Mouse (Mus musculus) ES-CJ7 (cell line): ENCODE data around the gene Scn4a.
A peak's percentile ranks its signal among the peaks of the same experiment; 100 is the strongest.
"Not testable (repeated sequence)": the region's sequence is repeated elsewhere in the genome, so short reads cannot be mapped to it uniquely, and the experiment has no call there.

Source experiments
- DNase-seq: peaks from one replicate; pipeline ENCODE4 v3.0.0; 2011; ENCODE audit warnings: low read depth, low spot score

Gene Scn4a

DNA sequence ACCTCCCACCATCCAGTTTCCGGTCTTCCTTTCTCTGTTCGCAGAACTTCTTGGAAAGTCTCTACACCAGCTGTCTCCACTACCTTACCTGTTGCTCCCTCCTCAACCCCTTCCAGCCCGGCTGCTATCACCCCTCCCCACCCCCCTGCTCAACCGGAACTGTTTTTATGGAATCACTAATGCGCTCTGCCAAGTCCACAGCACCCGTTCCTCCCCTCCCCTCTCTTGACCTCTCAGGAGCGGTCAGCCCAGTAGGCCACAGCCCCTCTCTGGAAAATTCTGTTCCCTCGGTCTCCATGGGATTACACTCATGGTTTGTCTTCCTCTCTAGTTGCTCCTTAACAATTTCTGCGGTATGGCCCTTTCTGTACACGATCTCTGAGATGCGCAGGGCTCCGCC, at the start of gene Scn4a:
Gene Scn4a (minus strand): TSS at position 101 of the 400 bp plus-strand sequence.
- no peak for DNase-seq

DNA sequence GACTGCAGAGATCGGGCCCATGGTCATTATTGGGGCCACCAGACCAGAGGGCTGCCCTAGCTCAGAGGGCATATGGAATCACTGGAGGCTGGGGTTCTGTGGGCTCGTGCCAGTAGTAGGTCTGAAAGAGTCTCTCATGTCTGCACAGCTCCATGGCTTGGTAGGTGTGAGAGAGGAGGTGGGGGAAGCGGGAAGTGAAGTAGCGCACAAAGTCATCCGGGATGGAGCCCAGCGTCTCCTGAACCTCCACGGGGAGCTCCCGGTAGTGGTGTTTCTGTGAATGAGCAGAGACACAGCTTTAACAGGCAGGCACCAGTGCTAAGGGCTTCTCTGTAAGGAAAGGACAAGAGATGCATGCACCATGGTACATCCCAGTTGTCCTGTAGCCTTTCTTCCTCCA, 45.4 kb upstream of the Scn4a start:
- no peak for DNase-seq

DNA sequence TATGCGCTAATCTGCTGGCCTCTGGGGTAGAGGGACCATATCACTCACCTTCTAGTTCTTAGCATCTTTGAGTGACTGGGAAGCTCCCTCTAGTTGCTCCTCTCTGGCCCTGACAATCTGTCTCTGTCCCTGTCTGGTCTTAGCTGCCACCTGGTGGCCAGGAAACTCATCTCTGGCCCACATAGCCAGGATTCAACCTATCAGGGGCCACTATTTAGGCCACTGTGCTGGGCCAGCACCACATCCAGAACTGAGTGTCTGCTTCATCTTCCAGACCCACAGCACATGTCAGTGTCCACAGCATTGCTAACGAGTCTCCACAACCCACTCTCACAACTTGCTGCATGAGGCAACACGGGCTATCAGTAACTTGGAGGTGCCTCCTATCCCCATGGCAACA, 44.6 kb upstream of the Scn4a start:
- peak; percentile 42 for DNase-seq

DNA sequence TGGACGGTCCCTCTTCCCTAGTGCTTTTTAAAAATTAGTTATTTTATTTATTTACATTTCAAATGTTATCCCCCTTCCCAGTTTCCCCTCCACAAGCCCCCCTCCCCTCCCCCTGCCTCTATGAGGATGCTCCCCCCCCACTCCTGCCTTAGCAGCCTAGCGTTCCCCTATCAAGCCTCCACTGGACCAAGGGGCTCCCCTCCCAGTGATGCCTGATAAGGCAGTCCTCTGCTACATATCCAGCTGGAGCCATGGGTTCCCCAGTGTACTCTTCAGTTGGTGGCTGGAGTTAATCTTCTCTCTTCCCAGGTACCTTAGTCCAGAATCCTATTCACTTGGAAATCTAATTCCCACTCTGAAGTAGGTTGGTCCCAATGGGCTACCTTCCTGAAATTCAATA, 41.0 kb upstream of the Scn4a start:
- not testable (repeated sequence) for DNase-seq

DNA sequence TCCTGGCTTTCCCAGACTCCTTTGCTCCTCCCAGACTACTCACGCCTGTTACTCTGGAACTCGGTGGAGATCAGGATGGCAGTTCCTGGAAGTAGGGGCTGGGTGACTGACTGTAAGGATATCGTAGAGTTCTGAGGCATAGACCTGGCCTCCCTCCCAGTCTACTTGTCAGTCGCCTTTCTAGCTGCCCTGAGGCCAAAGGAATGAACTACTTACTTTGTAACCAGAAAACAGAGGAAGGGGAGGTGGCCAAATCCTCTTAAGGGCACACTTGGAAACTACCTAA, 40.2 kb upstream of the Scn4a start:
- peak; percentile 33 for DNase-seq

DNA sequence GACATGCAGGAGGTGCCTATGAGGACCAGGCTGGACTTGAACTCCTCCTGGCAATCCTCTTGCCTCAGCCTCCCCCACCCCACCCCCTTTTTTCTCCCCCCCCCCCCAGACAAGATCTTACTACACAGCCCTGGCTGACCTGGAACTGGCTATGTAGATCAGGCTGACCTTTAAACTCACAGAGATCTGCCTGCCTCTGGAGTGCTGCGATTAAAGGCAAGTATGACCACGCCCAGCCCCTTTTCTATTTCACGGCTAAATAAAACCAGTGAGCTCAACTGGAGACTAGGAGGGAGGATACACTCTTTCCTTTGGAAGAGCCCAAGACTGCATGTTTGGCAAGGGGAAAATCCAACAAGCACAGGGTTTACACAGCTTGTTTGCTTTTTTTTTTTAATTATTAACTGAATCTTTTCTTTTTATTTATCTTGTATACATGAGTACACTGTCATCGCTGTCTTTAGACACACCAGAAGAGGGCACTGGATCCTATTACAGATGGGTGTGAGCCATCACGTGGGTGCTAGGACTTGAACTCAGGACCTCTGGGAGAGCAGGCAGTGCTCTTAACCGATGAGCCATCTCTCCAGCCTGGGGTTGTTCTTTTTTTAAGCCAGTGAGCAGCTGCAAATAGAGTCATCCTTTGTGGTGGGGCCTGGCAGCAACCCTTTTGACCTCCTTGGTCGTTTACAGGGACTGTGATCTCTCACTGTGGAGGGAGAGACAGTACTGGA, 39.7 kb upstream of the Scn4a start:
- DNase-seq, result peak; percentile 79

DNA sequence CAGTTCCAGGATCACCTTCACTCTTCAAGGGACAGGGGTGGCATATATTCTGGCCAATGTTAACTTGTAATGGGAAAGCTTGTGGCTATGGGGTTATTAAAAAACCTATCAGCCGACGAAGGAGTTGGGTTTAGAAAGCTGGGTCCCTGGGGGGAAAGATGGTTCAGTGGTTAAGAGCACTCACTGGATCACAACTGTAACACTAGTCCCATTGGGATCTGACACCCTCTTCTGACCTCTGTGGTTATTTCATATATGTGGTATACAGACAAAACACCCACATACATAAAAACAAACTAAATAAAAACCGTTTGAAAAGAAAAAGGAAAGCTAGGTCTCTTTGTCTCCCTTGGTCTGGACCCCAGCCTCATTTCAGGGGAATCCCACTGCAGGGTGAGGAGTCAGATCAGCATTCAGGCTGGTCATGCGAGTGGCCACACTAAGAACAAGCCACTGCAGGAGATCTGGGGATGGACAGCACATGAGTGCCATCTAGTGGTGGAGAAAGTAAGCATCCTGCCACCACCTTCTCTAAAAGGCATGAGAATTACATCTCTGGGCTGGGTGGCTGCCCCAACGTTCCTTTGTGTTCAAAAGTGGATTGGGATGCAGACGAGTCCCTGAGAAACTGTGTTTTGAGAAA, 38.6 kb upstream of the Scn4a start:
- DNase-seq, result peak; percentile 84

DNA sequence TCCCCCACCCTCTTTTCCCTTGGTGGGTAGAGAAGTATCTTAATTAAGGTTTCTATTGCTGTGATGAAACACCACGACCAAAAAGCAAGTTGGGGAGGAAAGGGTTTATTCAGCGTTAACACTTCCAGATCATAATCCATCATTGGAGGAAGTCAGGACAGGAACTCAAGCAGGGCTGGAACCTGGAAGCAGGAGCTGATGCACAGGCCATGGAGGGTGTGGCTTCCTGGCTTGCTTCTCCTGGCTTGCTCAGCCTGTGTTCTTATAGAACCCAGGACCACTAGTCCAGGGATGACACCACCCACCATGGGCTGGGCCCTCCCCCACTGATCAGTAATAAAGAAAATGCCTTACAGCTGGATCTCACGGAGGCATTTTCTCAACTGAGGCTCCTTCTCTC, 37.7 kb upstream of the Scn4a start:
- DNase-seq, result no peak

DNA sequence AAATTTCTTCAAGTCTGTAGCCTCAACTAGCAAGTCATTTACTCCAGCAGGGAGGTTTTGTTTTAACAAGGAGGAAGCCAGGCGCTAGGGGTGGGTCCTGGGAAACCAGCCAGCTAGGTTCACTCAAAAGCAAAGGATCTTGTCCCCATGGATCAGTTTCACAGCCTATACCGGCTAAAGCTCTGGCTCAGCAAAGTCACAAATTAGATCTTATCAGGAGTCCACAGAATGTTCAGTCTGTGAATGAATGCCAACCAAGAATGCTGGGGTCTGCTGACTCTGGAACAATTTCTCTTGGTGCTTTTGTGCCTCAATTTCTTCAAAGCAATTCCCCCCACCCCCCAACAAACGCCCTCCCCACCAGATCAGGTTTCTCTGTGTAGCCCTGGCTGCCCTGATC, 36.5 kb upstream of the Scn4a start:
- no peak for DNase-seq

DNA sequence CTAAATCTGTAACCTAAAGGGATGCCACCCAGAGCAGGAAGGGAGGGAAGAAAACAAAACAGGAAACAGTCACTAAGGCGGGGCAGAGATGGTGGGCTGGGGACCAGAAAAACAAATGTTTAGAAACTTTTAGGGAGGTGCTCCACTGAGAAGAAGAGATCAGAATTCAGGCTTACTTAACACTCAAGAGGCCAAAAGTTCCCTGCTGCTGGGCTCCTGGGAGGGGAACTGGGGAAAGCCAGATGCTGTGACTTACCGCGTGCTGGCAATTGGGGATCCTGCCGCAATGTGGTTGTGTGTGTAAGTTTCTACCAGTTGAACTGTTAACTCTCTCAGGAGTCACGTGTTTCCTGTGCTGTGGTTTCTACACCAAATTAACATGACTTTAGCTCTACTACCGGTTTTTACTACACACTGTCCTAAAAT, 34.7 kb upstream of the Scn4a start, which contains the start of gene Icam2:
Gene Icam2 (minus strand): TSS at position 285 of the 426 bp plus-strand sequence.
- no peak for DNase-seq

DNA sequence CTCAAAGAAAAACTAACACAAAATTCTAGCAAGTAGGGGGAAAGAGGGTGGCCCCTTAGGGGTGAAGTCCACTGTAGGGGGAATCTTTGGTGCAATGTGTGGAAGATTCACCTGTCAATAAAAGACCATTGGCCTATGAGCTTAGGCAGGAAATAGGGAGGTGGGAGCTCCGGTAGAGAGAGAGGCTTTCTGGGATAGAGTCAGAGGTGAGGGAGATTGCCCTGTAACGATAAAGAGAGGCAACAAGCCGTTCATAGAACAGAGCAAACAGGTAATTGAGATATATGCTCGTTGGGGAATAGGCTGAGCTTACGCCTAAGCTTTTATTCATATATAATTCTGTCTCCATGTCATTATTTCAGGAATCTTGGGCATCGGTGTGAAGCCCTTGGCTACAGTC, 33.9 kb upstream of the Scn4a start:
- DNase-seq, result no peak

DNA sequence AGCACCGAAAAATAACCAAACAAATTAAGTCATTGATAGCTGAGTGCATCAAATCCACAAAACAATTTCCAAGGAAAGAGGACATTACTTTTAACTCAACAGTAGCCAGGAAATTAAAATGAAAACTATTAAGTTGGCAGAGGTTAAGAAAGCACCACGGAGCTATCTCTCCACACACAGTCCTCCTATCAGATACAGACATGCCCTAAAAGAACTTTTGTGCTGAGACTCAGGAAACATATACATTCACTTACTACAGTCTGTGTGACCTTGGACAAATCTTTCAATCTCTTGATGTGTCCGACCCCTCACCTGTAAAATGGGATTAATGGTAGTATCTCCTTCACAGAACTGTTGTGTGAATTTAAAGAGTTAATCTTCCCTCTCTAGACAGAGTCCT, 33.3 kb upstream of the Scn4a start:
- no peak for DNase-seq

DNA sequence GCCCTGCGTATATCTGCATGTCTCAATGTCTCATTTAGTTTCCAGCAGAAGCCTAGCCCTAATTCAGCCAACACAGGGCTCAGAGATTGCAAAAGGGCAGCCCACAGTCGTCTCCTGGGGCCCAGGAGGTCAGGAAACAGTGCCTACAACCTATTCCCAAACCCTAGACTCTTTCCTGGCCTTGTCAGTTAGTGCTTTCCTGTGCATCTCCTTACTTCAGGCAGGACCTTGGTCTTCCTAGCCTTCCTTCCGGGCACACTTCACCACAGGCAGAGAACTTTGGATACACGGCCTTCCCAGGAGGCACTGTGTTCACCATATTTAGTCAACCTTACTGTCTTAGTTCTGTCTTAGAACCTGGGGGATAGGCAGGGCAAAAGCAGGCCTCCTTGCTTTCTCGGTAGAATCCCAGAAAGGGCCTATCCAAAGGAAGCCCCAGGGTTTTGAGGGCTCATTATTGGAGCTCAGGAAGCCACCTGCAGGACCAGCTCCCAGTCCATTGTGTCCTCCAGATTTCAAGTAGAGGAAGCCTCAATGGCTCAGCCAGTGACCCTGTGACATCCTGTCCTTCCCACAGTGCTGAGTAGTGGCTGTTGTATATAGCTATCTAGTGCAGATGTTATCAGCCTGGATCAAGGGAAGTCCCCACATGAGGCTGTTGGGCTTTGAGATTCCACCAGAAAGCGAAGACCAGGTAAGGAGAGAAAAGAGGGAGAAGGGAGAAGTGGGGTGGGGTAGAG, 30.1 kb upstream of the Scn4a start:
- no peak for DNase-seq

DNA sequence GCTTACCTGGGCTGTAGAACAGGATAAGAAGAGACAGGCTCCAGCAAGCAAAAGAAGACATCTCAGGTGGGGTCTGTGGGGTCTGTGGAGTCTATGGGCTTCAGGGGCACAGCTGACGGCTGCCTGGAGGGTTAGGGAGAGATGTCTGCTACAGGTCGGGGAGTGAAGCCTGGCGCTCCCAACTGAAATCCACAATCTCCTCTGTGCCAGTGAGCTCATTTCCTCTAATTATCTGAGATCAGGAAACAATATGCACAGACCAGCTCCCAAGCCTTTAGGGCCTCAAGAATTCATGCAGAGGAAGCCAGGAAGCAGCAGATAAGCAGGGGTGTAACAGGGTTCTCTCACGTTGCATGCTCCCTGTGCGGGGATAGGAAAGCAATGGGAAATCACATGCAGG, 29.3 kb upstream of the Scn4a start:
- no peak for DNase-seq

DNA sequence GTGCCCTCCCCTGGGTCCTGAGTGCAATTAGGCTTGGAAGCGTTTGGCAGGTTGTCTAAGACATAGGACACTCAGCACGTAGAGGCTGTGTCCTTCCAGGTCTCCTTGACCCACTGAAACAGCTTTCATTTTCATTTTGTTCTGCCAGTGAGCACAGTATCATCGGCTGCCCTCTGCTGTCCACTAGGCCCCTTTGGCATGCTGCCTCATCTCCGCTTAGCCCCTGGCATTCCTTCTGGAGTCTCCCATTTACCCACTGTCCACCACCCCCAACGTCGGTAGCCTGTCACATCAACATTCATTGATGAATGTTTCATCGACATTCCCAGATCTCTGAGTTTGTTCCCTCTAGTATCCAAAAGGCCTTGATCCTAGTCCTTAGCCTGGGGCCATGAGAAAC, 28.8 kb upstream of the Scn4a start:
- DNase-seq, result no peak

DNA sequence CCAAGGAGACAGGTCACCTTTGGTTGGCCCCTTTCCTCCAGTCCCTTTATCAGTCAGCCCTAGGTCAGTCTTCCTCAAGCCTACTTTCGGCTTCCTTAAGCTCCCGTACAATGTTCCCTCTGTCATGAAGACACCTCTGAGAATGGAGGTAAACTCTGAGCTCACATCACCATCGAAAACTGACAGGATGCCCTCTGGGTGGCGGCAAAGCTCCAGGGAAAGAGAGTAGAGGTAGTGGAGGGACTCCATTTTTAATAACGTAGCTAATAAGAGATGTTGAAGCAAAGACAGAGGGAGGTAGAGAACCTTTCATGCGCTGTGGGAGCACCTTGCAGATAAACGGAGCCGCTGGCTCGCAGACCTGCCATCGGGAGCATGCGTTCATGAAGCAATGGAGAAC, 27.9 kb upstream of the Scn4a start:
- DNase-seq, result no peak

DNA sequence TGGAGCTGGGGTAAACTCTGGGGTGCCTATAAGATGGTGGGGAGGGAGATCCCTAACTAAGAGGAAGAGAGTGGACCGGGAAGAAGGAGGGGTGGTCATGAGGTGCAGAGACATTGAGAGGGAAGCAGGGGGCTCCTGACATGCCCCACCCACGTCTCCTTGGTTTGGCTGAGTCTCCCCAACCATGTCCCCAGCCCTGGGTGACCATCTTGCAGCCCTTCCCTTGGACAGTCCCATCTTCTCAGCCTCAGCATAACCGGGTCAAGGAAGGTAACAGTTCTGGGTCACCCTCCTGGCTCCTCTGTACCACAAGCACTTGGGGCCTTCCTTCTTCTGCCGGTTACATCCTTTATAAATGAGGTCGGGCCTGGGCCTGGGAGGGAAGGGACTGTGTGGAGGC, 21.9 kb upstream of the Scn4a start:
- no peak for DNase-seq

DNA sequence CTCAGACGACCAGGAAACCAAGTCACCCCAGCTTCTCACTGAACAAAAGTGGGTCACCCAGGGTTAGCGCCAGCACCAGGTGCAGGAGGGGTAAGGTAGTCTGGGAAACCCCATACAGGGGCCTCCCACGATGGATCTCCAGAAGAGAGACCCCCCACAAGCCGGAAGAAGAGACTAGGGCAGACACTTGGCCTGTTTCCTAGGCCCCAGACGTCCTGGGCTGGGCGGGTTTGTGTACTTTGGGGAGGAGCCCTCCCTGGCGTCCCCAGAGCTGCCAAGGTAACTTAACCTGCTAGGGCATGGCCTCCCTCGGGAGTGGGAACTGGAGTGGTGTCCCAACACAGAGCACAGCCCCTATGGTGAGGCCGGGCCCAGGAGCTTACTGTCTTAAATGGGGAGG, 21.5 kb upstream of the Scn4a start:
- DNase-seq, result no peak

DNA sequence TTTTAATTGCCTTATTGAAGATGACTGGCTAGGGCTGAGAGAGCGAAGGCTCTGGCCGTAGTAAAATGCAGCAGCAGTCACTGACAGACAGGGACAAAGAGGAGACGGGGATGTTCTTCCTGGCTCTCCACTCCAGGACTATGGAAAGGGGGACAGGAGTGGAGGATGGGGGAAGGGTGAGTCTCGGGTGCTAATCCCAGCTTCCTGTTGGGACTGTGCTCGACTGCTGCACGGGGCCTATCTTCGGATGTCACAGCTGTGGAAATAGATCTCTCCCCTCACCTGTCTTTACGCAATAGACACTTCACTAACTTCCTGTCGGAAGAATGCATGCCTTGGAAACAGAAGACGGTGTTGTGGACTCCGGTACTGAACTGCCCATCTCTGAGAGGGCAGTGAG, 20.9 kb upstream of the Scn4a start:
- no peak for DNase-seq

DNA sequence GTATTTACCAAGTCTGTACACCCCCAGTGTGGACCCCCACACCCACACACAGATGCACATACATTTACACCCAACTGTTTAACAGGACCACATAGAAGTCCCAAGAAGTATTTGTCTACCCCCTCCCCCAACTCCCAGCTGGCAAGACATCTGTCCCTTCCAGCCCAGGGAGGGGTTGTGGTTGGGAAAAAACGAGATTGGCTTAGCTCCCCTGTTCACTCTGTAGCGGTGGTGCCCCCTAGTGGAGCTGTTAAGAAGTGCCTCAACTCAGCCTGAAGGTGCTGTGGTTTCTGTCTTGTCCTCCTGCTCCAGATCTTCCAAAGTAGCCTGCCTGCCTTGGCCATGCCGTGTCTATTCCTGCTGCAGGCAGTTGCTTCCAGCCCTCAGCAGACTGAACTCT, 13.2 kb upstream of the Scn4a start:
- peak; percentile 82 for DNase-seq

DNA sequence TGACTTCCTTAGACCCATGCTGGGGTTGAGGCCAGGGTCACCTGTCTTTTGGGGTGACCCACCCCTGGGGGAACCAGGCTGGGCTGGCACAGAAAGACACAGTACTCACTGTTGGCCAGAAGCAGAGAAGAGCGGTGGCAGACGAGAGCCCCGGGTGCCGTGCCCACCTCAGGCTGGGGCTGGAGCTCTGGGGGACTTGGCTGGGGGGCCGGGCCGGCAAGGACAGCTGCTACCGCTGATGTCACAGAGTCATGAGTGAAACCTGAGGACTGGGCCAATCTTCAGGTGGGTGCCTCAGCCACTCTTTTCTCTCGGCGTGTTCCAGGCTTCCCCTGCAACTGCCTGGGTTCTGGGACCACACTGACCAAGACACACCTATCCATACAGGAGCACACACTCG, 12.3 kb upstream of the Scn4a start, which contains the start of gene Prr29:
Gene Prr29 (plus strand): TSS at position 107 of the 400 bp plus-strand sequence.
- no peak for DNase-seq

DNA sequence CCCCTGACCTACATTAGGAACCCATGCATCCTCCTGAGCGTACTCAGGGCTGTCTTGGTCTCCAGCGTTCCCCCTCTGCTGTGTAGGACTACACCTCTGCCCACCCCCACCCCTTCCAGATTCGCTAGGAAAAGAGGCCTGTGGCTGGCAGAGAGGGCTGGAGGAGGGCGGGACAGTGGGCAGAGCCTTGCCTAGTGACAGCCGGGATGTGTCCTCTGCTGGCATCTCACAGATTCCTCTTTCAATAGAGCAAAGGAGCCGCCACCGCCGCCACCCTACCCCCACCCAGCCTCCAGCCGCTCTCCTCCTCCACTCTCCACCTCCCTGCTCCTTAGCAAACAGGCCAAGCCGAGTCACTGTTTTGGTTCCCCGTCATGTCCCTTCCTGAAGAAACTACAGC, 11.6 kb upstream of the Scn4a start:
- DNase-seq, result no peak

DNA sequence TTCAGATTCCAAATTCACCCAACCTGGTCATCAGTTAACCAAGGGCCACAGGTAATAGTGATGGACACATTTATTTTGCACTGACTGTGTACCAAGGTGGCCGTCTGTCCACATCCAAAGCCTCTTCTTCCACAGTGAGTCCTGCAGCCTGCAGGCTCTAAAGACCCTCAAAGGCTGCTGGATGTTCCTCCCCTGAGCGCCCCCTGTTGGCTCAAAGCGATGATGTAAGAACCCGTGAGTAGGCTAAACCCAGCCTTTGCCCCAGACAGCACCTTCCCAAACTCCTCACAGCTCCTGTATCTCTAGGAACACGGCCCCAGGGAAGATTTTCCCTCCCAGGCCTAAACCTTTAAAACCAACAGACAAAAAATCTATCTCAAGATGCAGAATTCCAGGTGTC, 6.3 kb upstream of the Scn4a start:
- peak; percentile 59 for DNase-seq
